Comparison of ENCODE assay signal across 9 mouse cellular contexts in genomic region chr3:68975533-68976490, GRCm38 (mm10). TPM values are rescaled to one million over a fixed set of nuclear protein-coding genes. Genes with fewer than 3 reads are reported as not detected.
DNase-seq lines count a peak whose midpoint lies in the region; ATAC-seq and TF ChIP-seq lines count a peak whose summit lies in the region.
"Had no signal": no experiment of that assay in that cellular context is flagged by ENCODE, and none has a peak within 500 bp of the region (broad histone marks: within the 10 kb centered on the region; RNA-seq: fewer than 3 reads in every experiment).

No protein-coding gene starts in this region.

- TF ChIP-seq EP300 in liver, postnatal 0 days (IDR thresholded peaks at IDR 0.05; ENCODE audit: low read depth), result peak; percentile 34; the same call in 1 of the 2 replicates

- intact Hi-C loops in left cerebral cortex, adult 2 months (cut with DNase I), result no loop called here

- TF ChIP-seq CTCF in kidney, postnatal 0 days (IDR thresholded peaks at IDR 0.05; ENCODE audit: low read depth), result no peak
- TF ChIP-seq CTCF in liver, postnatal 0 days (IDR thresholded peaks at IDR 0.05; ENCODE audit: low read depth), result no peak
- TF ChIP-seq CTCF in left cerebral cortex, adult 2 months (IDR thresholded peaks at IDR 0.05), result no peak

- no peaks in the 10 kb centered on the region for H3K9me3 ChIP-seq in kidney, postnatal 0 days (replicated peaks; ENCODE audit: low read length)
- H3K9me3 ChIP-seq in kidney, embryonic 15.5 days (replicated peaks), result no peaks in the 10 kb centered on the region
- no peaks in the 10 kb centered on the region for H3K9me3 ChIP-seq in liver, postnatal 0 days (ENCODE audit: low read length)
- H3K9me3 ChIP-seq in hindbrain, embryonic 12.5 days (replicated peaks), result no peaks in the 10 kb centered on the region
- H3K9me3 ChIP-seq: forebrain, embryonic 12.5 days had no signal

- DNase-seq in kidney, postnatal 0 days (ENCODE audit: low spot score), result peak; percentile 7
- DNase-seq in c-Kit-positive CD71-positive TER-119-negative erythroid progenitor cells, embryonic 14.5 days (ENCODE audit: low read depth), result peak; percentile 52
- peak; percentile 18 for DNase-seq in liver, postnatal 0 days
- DNase-seq in left cerebral cortex, adult 2 months (ENCODE audit: extremely low spot score in 1 of 2, low spot score in 2 of 2), result no peak
- no peak for DNase-seq in spleen, adult 12 weeks (ENCODE audit: low spot score)

- H3K4me3 ChIP-seq in kidney, postnatal 0 days (replicated peaks; ENCODE audit: low read depth, low read length), result no peak overlapping the region
- H3K4me3 ChIP-seq in kidney, embryonic 15.5 days (replicated peaks), result no peak overlapping the region
- H3K4me3 ChIP-seq in liver, postnatal 0 days (ENCODE audit: low read depth, low read length), result no peak overlapping the region
- no peak overlapping the region for H3K4me3 ChIP-seq in left cerebral cortex, adult 2 months
- H3K4me3 ChIP-seq in hindbrain, embryonic 12.5 days, result no peak overlapping the region
- H3K4me3 ChIP-seq: forebrain, embryonic 12.5 days had no signal

- H3K9ac ChIP-seq in kidney, postnatal 0 days (ENCODE audit: low read depth, low read length), result no peak overlapping the region
- no peak overlapping the region for H3K9ac ChIP-seq in kidney, embryonic 15.5 days
- no peak overlapping the region for H3K9ac ChIP-seq in liver, postnatal 0 days (replicated peaks)
- no peak overlapping the region for H3K9ac ChIP-seq in hindbrain, embryonic 12.5 days
- H3K9ac ChIP-seq: forebrain, embryonic 12.5 days had no signal

- WGBS in kidney, postnatal 0 days, result 64% methylated on average over 9 of the region's 9 CpGs
- WGBS in kidney, embryonic 15.5 days, result 68% methylated on average over 9 of the region's 9 CpGs
- WGBS in liver, postnatal 0 days (ENCODE audit: insufficient replicate concordance), result 39% methylated on average over 9 of the region's 9 CpGs
- 65% methylated on average over 9 of the region's 9 CpGs for WGBS in hindbrain, embryonic 12.5 days

- H3K27ac ChIP-seq in kidney, postnatal 0 days, result no peak overlapping the region
- H3K27ac ChIP-seq in kidney, embryonic 15.5 days, result no peak overlapping the region
- H3K27ac ChIP-seq in liver, postnatal 0 days (ENCODE audit: low read depth), result peak overlapping the region; percentile 57
- H3K27ac ChIP-seq in left cerebral cortex, adult 2 months, result no peak overlapping the region
- no peak overlapping the region for H3K27ac ChIP-seq in hindbrain, embryonic 12.5 days
- H3K27ac ChIP-seq: forebrain, embryonic 12.5 days had no signal

- no peaks in the 10 kb centered on the region for H3K4me1 ChIP-seq in kidney, postnatal 0 days (replicated peaks; ENCODE audit: insufficient read depth, low read length)
- H3K4me1 ChIP-seq in kidney, embryonic 15.5 days, result no peaks in the 10 kb centered on the region
- peaks cover 24% of the 10 kb centered on the region for H3K4me1 ChIP-seq in liver, postnatal 0 days (ENCODE audit: insufficient read depth)
- no peaks in the 10 kb centered on the region for H3K4me1 ChIP-seq in hindbrain, embryonic 12.5 days
- H3K4me1 ChIP-seq: forebrain, embryonic 12.5 days had no signal

- H3K27me3 ChIP-seq in kidney, postnatal 0 days (ENCODE audit: insufficient read depth, low read length), result no peaks in the 10 kb centered on the region
- H3K27me3 ChIP-seq in kidney, embryonic 15.5 days, result no peaks in the 10 kb centered on the region
- no peaks in the 10 kb centered on the region for H3K27me3 ChIP-seq in liver, postnatal 0 days (ENCODE audit: insufficient read depth, low read length)
- no peaks in the 10 kb centered on the region for H3K27me3 ChIP-seq in hindbrain, embryonic 12.5 days
- H3K27me3 ChIP-seq: forebrain, embryonic 12.5 days had no signal

- no peaks in the 10 kb centered on the region for H3K36me3 ChIP-seq in kidney, postnatal 0 days (ENCODE audit: insufficient read depth, low read length)
- H3K36me3 ChIP-seq in kidney, embryonic 15.5 days, result peaks cover 5% of the 10 kb centered on the region; the same call in 1 of the 2 replicates
- H3K36me3 ChIP-seq in liver, postnatal 0 days (replicated peaks; ENCODE audit: insufficient read depth, low read length), result peaks cover 5% of the 10 kb centered on the region; the same call in 1 of the 2 replicates
- H3K36me3 ChIP-seq in hindbrain, embryonic 12.5 days, result peaks cover 6% of the 10 kb centered on the region; the same call in 1 of the 2 replicates

- no peak for ATAC-seq in kidney, postnatal 0 days (replicated peaks; ENCODE audit: low FRiP score, low read depth)
- no peak for ATAC-seq in kidney, embryonic 15.5 days (replicated peaks; ENCODE audit: low FRiP score)
- peak; percentile 80 for ATAC-seq in granulocyte monocyte progenitor cell, adult 5-6 weeks (replicated peaks; ENCODE audit: poor library complexity, severe bottlenecking)
- peak; percentile 75 for ATAC-seq in liver, postnatal 0 days
- ATAC-seq in hindbrain, embryonic 12.5 days (ENCODE audit: low FRiP score), result no peak

- H3K4me2 ChIP-seq in kidney, postnatal 0 days (ENCODE audit: low read length), result no peak overlapping the region
- H3K4me2 ChIP-seq in kidney, embryonic 15.5 days, result no peak overlapping the region
- H3K4me2 ChIP-seq in liver, postnatal 0 days (ENCODE audit: low read depth, low read length), result peak overlapping the region; percentile 44
- H3K4me2 ChIP-seq in hindbrain, embryonic 12.5 days (replicated peaks), result no peak overlapping the region
- H3K4me2 ChIP-seq: forebrain, embryonic 12.5 days had no signal

RNA-seq across cellular contexts. Expression of gene Ift80, which starts 28.6 kb away (rescaled TPM):
- 10.4 and 11.3 TPM in 2 replicates for polyA plus RNA-seq in kidney, postnatal 0 days (2015; fragmentation: Nextera tagmentation; extraction: Ambion mirVana)
- 18.9 and 19.4 TPM in 2 replicates for polyA plus RNA-seq in kidney, embryonic 15.5 days (2015; fragmentation: Nextera tagmentation; extraction: Ambion mirVana)
- 11.9 and 16.4 TPM in 2 replicates for total RNA-seq in granulocyte monocyte progenitor cell, adult 5-6 weeks (2014; fragmentation: Nextera tagmentation)
- 20.2 and 27.6 TPM in 2 replicates for total RNA-seq in granulocyte monocyte progenitor cell, adult 5-6 weeks (2017)
- 2.8 and 3.2 TPM in 2 replicates for polyA plus RNA-seq in liver, postnatal 0 days (2015; fragmentation: Nextera tagmentation; extraction: Ambion mirVana)
- total RNA-seq in left cerebral cortex, adult 2 months (2021), result 10 to 100 TPM; 19.9 to 26.1 TPM
- polyA plus RNA-seq in hindbrain, embryonic 12.5 days (2016; fragmentation: Nextera tagmentation; extraction: Ambion mirVana), result 15.9 and 18.2 TPM in 2 replicates

RNA-seq across cellular contexts. Expression of gene Smc4, which starts 28.7 kb away (rescaled TPM):
- 107 and 113 TPM in 2 replicates for polyA plus RNA-seq in kidney, postnatal 0 days (2015; fragmentation: Nextera tagmentation; extraction: Ambion mirVana)
- polyA plus RNA-seq in kidney, embryonic 15.5 days (2015; fragmentation: Nextera tagmentation; extraction: Ambion mirVana), result 182 and 189 TPM in 2 replicates
- total RNA-seq in granulocyte monocyte progenitor cell, adult 5-6 weeks (2014; fragmentation: Nextera tagmentation), result 115 and 179 TPM in 2 replicates
- total RNA-seq in granulocyte monocyte progenitor cell, adult 5-6 weeks (2017), result 624 and 700 TPM in 2 replicates
- polyA plus RNA-seq in liver, postnatal 0 days (2015; fragmentation: Nextera tagmentation; extraction: Ambion mirVana), result 86.5 and 88.3 TPM in 2 replicates
- total RNA-seq in left cerebral cortex, adult 2 months (2021), result 1 to 10 TPM; 4.7 to 4.9 TPM
- polyA plus RNA-seq in hindbrain, embryonic 12.5 days (2016; fragmentation: Nextera tagmentation; extraction: Ambion mirVana), result 131 TPM in 2 replicates

Comparison
In these comparisons a context has a peak if more than half of its experiments do, and no peak if none do; other contexts are left out.
1. ATAC-seq: peak in granulocyte monocyte progenitor cell, adult 5-6 weeks (single experiment) and liver, postnatal 0 days (single experiment); none in kidney, postnatal 0 days (single experiment), kidney, embryonic 15.5 days (single experiment) and hindbrain, embryonic 12.5 days (single experiment).
2. DNase-seq: peak in kidney, postnatal 0 days (single experiment), c-Kit-positive CD71-positive TER-119-negative erythroid progenitor cells, embryonic 14.5 days (single experiment) and liver, postnatal 0 days (single experiment); none in left cerebral cortex, adult 2 months (0 of 2) and spleen, adult 12 weeks (single experiment).